Mouse (Mus musculus): ENCODE results near the gene Liph.

GRCm38 (mm10) chr16:21928471-21928870, 67.0 kb downstream of the Liph start:
- TF ChIP-seq POLR2A (IDR thresholded peaks at IDR 0.05; ENCODE audit: low read depth, low read length) (no peak), CTCF (conservative IDR thresholded peaks at IDR 0.05 in 1 of 2, IDR thresholded peaks at IDR 0.05 in 1 of 2; ENCODE audit: low read depth in 2 of 2, low read length in 2 of 2) (no peak), NRF1 (IDR thresholded peaks at IDR 0.05; ENCODE audit: low read depth, low read length) (no peak), EP300 (IDR thresholded peaks at IDR 0.05; ENCODE audit: low read length) (no peak), KAT2A (IDR thresholded peaks at IDR 0.05; ENCODE audit: insufficient replicate concordance, low read length) (no peak), RAD21 (IDR thresholded peaks at IDR 0.05; ENCODE audit: low read depth, low read length) (no peak), MEF2A (IDR thresholded peaks at IDR 0.05; ENCODE audit: borderline replicate concordance, low read depth, low read length) (no peak)
